Mouse (Mus musculus) olfactory bulb, adult 2 months (tissue): Measurements from ENCODE around the gene Duoxa2. TPM values are rescaled to one million over a fixed set of nuclear protein-coding genes. Genes with fewer than 3 reads are reported as not detected.

Experiments
- H3K27ac ChIP-seq: fragments of 200-500 bp; 2 replicates; pipeline ENCODE4 v1.5.1; 2012; ENCODE audit warnings: low read depth, low read length; ENCODE audit not compliant: insufficient read depth
- H3K4me1 ChIP-seq: fragments of 200-500 bp; 2 replicates; pipeline ENCODE4 v1.6.1; 2012; ENCODE audit warnings: low read length; ENCODE audit not compliant: control insufficient read depth, insufficient read depth
- H3K4me3 ChIP-seq: fragments of 200-500 bp; 2 replicates; pipeline ENCODE4 v1.5.1; 2012; ENCODE audit warnings: mild to moderate bottlenecking, low read depth, low read length, moderate library complexity; ENCODE audit not compliant: insufficient read depth
- CTCF ChIP-seq: fragments of 200-500 bp; IDR thresholded peaks from 2 replicates; pipeline ENCODE4 v1.5.1; 2012; ENCODE audit warnings: low read depth, mild to moderate bottlenecking, low read length, moderate library complexity; ENCODE audit not compliant: insufficient read depth
- POLR2A ChIP-seq: fragments of 200-500 bp; IDR thresholded peaks from 2 replicates; pipeline ENCODE4 v1.6.1; 2012; ENCODE audit warnings: mild to moderate bottlenecking, low read depth, low read length, moderate library complexity; ENCODE audit not compliant: insufficient read depth
- WGBS: fragments of 180-500 bp; shearing (Covaris S2); methylation state at CpG from one replicate; pipeline ENCODE4 v1.1.7; 2018; 5-methylcytosine and 5-hydroxymethylcytosine counted together
- polyA plus RNA-seq: library from polyadenylated mRNA; stranded (reverse); fragments of >200 nt; gene quantifications from 2 replicates; pipeline ENCODE4 v1.2.4, GENCODE M21; 2012; ENCODE audit warnings: low replicate concordance; ENCODE audit not compliant: missing spikeins, insufficient read depth, insufficient read length

The Duoxa2 gene
- polyA plus RNA-seq, 1 experiment = not detected

DNA sequence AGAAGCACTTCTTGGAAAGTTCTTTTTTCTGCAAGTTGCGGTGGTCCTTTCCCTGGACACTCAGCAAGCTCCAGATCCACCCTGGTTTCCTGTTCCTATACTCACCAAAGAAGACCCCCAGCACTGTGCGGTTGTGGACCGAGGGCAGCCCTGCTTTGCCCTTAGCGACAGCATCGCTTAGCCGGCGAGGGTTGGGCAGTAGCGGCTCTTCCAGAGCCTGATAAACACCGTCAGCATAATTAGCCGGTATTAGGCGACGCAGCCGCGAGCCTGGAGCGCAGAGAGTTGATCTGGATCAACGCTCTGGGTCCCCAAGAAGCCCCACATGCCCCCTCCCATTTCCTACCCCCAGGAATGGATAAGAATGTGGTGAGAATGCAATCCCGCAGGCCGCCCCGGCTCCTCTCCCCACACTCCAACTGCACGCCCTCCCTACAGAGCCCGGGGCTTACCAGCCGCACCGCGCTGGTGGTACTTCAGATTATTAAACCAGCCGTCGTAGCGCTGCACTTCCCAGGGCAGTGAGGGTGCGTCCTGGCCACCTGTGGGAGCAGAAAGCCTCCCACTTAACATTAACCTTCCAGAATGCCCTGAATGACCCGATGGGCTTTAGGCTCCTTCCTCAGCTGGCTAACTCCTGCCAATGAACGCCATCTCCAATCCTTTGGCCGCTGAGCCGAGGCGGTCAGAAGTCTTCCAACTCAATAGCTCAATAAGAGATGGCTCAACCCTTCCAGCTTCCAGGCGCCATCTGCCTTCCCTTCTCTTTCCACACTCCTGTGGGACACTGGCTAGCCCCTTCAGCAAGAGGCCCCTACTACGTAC is 1.2 kb upstream of the Duoxa2 start:
- Histone ChIP-seq H3K4me1 (peaks cover 29% of the 10 kb centered on the region), H3K27ac (no peak overlapping the region), H3K4me3 (no peak overlapping the region)
- TF ChIP-seq CTCF (no peak), POLR2A (no peak)
- WGBS = 2% methylated on average over 35 of the region's 35 CpGs

DNA sequence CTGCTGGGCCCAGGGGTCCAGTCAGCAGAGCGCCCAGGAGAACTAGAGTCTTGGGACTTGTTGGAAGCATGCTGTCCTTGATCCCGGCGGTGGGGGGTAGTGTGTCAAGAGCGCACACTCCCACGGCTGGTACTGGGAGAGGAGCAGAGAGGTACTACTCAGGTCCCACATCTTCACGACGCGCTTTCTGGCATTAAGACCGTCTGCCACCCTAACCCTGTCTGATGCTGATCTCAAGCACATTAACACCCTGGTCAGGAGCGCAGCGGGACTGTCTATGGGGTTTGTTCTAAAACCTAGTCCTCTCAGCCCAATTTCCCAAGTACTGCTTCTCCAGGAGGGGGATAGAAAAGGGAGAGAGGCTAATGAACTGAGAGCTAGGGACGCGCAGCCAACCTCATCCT is 602 bp upstream of the Duoxa2 start, which contains the start of gene Duox2:
TSS of gene Duox2 (minus strand) at position 354 of the 404 bp plus-strand sequence.
- Histone ChIP-seq H3K27ac (no peak within 1 kb of the TSS), H3K4me3 (no peak within 1 kb of the TSS), H3K4me1 (peaks cover 29% of the 10 kb centered on the region)
- 5% methylated on average over 13 of the region's 13 CpGs for WGBS
- TF ChIP-seq POLR2A (no peak), CTCF (no peak)

DNA sequence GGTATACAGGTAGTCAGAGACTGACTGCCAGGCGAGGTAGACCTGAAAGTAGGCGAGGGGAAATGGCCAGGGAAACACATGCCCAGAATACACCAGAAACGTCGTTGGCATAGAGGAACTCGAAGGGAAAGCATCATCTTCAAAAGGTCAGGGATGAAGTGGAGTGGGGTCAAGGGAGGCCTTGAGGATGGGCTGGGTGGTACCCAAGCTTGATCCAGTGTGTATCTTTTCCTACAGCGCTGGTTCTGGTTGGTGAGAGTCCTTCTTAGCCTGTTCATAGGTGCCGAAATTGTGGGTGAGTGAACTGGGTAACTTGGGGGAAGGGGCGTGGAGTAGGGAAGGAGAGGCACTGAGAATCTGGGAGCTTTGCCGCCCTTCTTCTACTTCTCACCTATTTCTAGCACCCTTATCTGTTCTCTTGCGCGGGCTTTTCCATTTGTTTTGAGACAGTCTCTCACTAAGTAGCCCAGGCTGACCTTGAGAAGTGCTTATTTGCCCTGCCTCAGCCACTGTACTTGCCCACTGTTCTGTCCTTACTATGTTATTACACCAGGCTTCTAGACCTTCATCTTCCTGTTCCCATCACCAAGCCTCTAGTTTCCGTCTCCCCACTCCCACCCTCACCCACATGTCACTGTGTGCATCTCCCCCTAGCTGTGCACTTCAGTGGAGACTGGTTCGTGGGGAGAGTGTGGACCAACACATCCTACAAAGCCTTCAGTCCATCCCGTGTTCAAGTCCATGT is 1.4 kb downstream of the Duoxa2 start:
- Histone ChIP-seq H3K4me3 (no peak overlapping the region), H3K4me1 (peaks cover 29% of the 10 kb centered on the region), H3K27ac (no peak overlapping the region)
- WGBS = 38% methylated on average over 14 of the region's 14 CpGs
- TF ChIP-seq POLR2A (no peak), CTCF (no peak)

DNA sequence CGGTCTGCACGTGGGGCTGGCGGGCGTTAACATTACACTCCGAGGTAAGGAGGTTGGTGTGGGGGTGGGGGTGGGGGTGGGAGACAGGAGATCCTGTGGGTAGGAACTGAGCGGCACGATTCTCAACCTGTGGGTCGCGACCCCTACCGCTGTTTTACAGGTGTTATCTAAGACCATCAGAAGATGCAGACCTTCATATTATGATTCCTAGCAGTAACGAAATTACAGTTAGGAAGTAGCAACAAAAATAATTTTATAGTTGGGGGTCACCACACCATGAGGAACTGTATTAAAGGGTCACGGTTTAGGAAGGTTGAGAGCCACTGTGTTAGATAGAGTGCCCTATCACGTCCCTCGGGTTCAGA is 1.9 kb downstream of the Duoxa2 start:
- TF ChIP-seq POLR2A (no peak), CTCF (no peak)
- Histone ChIP-seq H3K4me3 (no peak overlapping the region), H3K27ac (no peak overlapping the region), H3K4me1 (peaks cover 29% of the 10 kb centered on the region)
- WGBS = 12% methylated on average over 14 of the region's 14 CpGs

DNA sequence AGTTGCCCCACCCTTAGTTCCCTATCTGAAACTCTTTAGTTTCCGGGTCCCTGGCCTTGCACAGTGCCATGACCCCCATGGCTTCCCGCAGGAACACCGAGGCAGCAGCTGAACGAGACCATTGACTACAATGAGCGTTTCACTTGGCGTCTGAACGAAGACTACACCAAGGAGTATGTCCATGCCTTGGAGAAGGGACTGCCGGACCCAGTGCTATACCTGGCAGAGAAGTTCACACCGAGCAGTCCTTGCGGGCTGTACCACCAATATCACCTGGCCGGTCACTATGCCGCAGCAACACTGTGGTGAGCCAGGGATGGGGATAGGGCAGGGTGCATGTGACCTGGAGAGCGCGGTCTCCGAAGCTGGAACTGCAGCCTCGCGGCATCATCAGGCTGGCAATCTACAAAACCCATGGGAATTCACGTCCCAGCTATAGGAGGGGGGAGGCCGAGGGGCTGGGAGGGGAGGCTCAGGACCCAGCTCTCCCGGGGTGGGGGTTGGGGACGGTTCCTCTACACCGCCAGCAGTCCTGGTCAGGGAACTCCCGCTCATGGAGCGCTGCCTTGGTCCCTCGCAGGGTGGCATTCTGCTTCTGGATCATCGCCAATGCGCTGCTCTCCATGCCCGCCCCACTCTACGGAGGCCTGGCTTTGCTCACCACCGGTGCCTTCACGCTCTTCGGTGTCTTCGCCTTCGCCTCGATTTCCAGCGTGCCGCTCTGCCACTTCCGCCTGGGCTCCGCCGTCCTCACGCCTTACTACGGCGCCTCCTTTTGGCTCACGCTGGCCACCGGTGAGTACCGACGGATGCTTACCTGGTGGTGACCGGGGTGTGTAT is 2.6 kb downstream of the Duoxa2 start:
- H3K4me3 ChIP-seq = peak overlapping the region; percentile 41
- no peak overlapping the region for H3K27ac ChIP-seq
- no peak for TF ChIP-seq CTCF
- TF ChIP-seq POLR2A = no peak
- H3K4me1 ChIP-seq = peaks cover 32% of the 10 kb centered on the region
- 1% methylated on average over 48 of the region's 48 CpGs for WGBS

DNA sequence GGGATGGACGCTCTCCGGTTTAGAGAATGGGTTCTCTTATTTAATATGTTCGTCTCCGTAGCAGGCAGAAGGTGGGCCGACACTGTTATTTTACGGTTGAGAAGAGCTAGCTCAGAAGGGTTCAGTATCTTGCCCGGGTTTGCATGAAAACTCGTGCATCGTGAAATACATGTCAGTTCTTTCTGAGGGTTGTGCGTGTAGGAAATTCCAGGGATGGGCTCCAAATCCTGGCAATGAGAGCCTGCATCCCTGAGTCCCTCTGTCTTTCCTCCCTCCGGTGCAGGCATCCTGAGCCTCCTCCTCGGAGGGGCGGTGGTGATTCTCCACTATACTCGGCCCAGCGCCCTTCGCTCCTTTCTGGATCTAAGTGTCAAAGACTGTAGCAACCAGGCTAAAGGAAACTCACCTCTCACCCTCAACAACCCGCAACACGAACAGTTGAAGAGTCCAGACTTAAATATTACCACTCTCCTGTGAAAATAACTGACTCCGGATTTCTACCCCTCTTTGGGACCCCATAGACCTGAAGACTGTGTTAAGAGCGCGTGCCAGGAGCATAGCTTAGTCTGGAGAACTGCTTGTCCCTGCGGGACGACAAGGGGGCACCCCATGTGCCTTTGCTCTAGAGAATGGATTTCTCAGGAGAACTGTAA is 3.3 kb downstream of the Duoxa2 start:
- peaks cover 36% of the 10 kb centered on the region for H3K4me1 ChIP-seq
- 7% methylated on average over 23 of the region's 23 CpGs for WGBS
- TF ChIP-seq CTCF = no peak
- TF ChIP-seq POLR2A = no peak
- no peak overlapping the region for H3K27ac ChIP-seq
- H3K4me3 ChIP-seq = peak overlapping the region; percentile 41

DNA sequence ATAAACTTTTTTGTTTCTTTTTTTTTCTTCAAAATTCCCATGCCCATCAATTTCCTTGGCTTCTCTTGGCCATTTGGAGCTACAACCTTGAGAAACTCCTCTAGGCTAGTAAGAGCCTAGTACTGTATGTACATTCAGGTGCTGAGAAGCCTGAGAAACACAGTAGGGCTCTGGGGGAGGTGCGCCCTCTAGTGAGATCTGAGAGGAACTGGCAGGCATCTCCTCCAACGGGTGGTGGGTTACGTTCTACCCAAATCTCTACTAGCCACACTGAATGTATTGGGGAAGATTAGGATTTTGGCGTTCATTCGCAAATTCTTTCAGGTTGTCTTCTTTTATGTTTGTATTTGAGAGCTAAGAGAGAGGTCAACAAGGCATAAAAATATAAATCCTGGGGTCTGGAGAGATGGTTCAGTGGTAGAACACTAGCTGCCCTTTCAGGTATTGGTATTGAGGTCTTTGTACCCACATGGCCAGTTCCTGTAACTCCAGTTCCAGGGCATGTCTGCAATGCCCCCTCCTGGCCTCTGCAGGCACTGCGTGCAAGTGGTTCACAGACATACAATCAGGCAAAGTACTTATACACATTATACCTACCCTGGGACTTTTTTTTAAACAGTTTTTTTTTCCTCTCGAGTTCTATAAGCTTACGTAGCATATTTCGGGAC is 4.0 kb downstream of the Duoxa2 start:
- Histone ChIP-seq H3K4me3 (no peak overlapping the region), H3K27ac (no peak overlapping the region), H3K4me1 (peaks cover 30% of the 10 kb centered on the region)
- 14% methylated on average over 9 of the region's 9 CpGs for WGBS
- 0 out of 2 replicates have a peak, but pooled peaks have one; percentile 35 for TF ChIP-seq CTCF
- TF ChIP-seq POLR2A = no peak

DNA sequence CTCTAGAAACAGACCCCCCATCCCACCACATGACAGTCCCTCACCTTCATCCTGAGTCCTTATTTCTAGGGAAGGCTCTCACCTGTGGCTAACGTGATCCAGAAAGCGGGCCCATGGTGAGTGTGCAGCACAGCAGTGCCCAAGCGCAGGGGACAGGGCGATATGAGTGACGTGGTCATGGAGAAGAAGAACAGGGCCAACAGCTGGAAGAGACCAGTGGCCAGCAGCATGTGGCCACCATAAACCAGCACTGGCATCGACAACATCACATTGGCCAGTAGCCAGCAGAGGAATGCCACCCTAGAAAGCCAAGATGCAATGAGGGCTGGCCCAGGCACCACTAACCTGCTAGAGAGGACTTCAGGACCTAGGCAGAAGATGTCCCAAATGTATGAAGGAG is 5.8 kb downstream of the Duoxa2 start:
- WGBS = 87% methylated on average over 6 of the region's 6 CpGs
- Histone ChIP-seq H3K4me1 (peaks cover 19% of the 10 kb centered on the region), H3K27ac (no peak overlapping the region), H3K4me3 (no peak overlapping the region)
- TF ChIP-seq CTCF (no peak), POLR2A (no peak)
